Mouse (Mus musculus) bone marrow, adult 2 months (tissue): ENCODE data around the gene Prkrip1.
A peak's percentile ranks its signal among the peaks of the same experiment; 100 is the strongest.

Source experiments
- CTCF ChIP-seq: fragments of 200-500 bp; IDR thresholded peaks from 2 replicates; pipeline ENCODE4 v1.5.1; 2011; ENCODE audit warnings: low read length, control low read depth; ENCODE audit not compliant: control insufficient read depth, insufficient read depth
- POLR2A ChIP-seq: fragments of 200-500 bp; IDR thresholded peaks from 2 replicates; pipeline ENCODE4 v1.6.1; 2011; ENCODE audit warnings: low read depth, mild to moderate bottlenecking, control low read depth, low read length, borderline replicate concordance; ENCODE audit not compliant: control insufficient read depth

GRCm38 (mm10) chr5:136186723-136187122 is 12.0 kb downstream of the Prkrip1 start:
- no peak for TF ChIP-seq POLR2A
- peak; percentile 95 for TF ChIP-seq CTCF
